Mouse (Mus musculus): ENCODE results near the gene Cxcr5. TPM values are rescaled to one million over a fixed set of nuclear protein-coding genes. Genes with fewer than 3 reads are reported as not detected.

The Cxcr5 gene
- total and polyA plus RNA-seq, 2 experiments from 2014 or later: not detected

- Histone ChIP-seq H3K4me3 (ENCODE audit: low read depth, low read length) (no peak overlapping the region), H3K27ac (ENCODE audit: low read depth) (no peak overlapping the region), H3K9ac (replicated peaks; ENCODE audit: low read depth, low read length) (no peak overlapping the region)
These were observed 37.9 kb upstream of the Cxcr5 start for GRCm38 (mm10) chr9:44599616-44600015.

GRCm38 (mm10) chr9:44598899-44599495, 37.3 kb upstream of the Cxcr5 start:
- no peaks in the 10 kb centered on the region for H3K36me3 ChIP-seq (replicated peaks; ENCODE audit: control insufficient read depth, insufficient read depth, low read length)
- 0 out of 2 replicates have a peak overlapping the region, but pooled peaks have one; percentile 15 for H3K4me3 ChIP-seq (ENCODE audit: low read depth, low read length)
- DNase-seq (ENCODE audit: low spot score) (peak; percentile 28), ATAC-seq (ENCODE audit: insufficient read depth, low read depth) (no peak)
- H3K27me3 ChIP-seq (ENCODE audit: control insufficient read depth, insufficient read depth, low read length): no peaks in the 10 kb centered on the region
- H3K4me2 ChIP-seq (ENCODE audit: low read depth, low read length): peak overlapping the region; percentile 54
- H3K9ac ChIP-seq (replicated peaks; ENCODE audit: low read depth, low read length): 0 out of 2 replicates have a peak overlapping the region, but pooled peaks have one; percentile 7
- H3K27ac ChIP-seq (ENCODE audit: low read depth): no peak overlapping the region
- H3K9me3 ChIP-seq (replicated peaks; ENCODE audit: control insufficient read depth, low read length): no peaks in the 10 kb centered on the region
- H3K4me1 ChIP-seq (ENCODE audit: control insufficient read depth, insufficient read depth): peaks cover 23% of the 10 kb centered on the region
- TF ChIP-seq EP300 (IDR thresholded peaks at IDR 0.05; ENCODE audit: low read depth): no peak
- TF ChIP-seq CTCF (IDR thresholded peaks at IDR 0.05; ENCODE audit: low read depth): no peak
- WGBS: 6% methylated on average over 18 of the region's 18 CpGs

More at GRCm38 (mm10) chr9:44599616-44600015, 37.9 kb upstream of the Cxcr5 start:
- DNase-seq (ENCODE audit: low spot score) (no peak), ATAC-seq (ENCODE audit: insufficient read depth, low read depth) (no peak)
- Histone ChIP-seq H3K4me1 (ENCODE audit: control insufficient read depth, insufficient read depth) (peaks cover 23% of the 10 kb centered on the region), H3K36me3 (replicated peaks; ENCODE audit: control insufficient read depth, insufficient read depth, low read length) (no peaks in the 10 kb centered on the region), H3K4me2 (ENCODE audit: low read depth, low read length) (peak overlapping the region; percentile 54), H3K27me3 (ENCODE audit: control insufficient read depth, insufficient read depth, low read length) (no peaks in the 10 kb centered on the region), H3K9me3 (replicated peaks; ENCODE audit: control insufficient read depth, low read length) (no peaks in the 10 kb centered on the region)
- 19% methylated on average over 5 of the region's 6 CpGs for WGBS
- no peak for TF ChIP-seq CTCF (IDR thresholded peaks at IDR 0.05; ENCODE audit: low read depth)
- TF ChIP-seq EP300 (IDR thresholded peaks at IDR 0.05; ENCODE audit: low read depth): no peak

GRCm38 (mm10) chr9:44597742-44598141, 36.1 kb upstream of the Cxcr5 start:
- Histone ChIP-seq H3K27ac (ENCODE audit: low read depth) (no peak overlapping the region), H3K9ac (replicated peaks; ENCODE audit: low read depth, low read length) (no peak overlapping the region), H3K9me3 (replicated peaks; ENCODE audit: control insufficient read depth, low read length) (no peaks in the 10 kb centered on the region), H3K4me3 (ENCODE audit: low read depth, low read length) (no peak overlapping the region), H3K4me2 (ENCODE audit: low read depth, low read length) (no peak overlapping the region), H3K36me3 (replicated peaks; ENCODE audit: control insufficient read depth, insufficient read depth, low read length) (no peaks in the 10 kb centered on the region), H3K4me1 (ENCODE audit: control insufficient read depth, insufficient read depth) (peaks cover 18% of the 10 kb centered on the region), H3K27me3 (ENCODE audit: control insufficient read depth, insufficient read depth, low read length) (no peaks in the 10 kb centered on the region)
- DNase-seq (ENCODE audit: low spot score): no peak
- no peak for TF ChIP-seq CTCF (IDR thresholded peaks at IDR 0.05; ENCODE audit: low read depth)
- no peak for TF ChIP-seq EP300 (IDR thresholded peaks at IDR 0.05; ENCODE audit: low read depth)
- ATAC-seq (ENCODE audit: insufficient read depth, low read depth): no peak
- WGBS: 89% methylated on average over 2 of the region's 2 CpGs

GRCm38 (mm10) chr9:44595537-44595930, 33.9 kb upstream of the Cxcr5 start:
- Histone ChIP-seq H3K27me3 (ENCODE audit: control insufficient read depth, insufficient read depth, low read length) (no peaks in the 10 kb centered on the region), H3K4me2 (ENCODE audit: low read depth, low read length) (no peak overlapping the region), H3K27ac (ENCODE audit: low read depth) (no peak overlapping the region), H3K4me1 (ENCODE audit: control insufficient read depth, insufficient read depth) (peaks cover 18% of the 10 kb centered on the region), H3K4me3 (ENCODE audit: low read depth, low read length) (no peak overlapping the region), H3K9ac (replicated peaks; ENCODE audit: low read depth, low read length) (no peak overlapping the region), H3K9me3 (replicated peaks; ENCODE audit: control insufficient read depth, low read length) (no peaks in the 10 kb centered on the region), H3K36me3 (replicated peaks; ENCODE audit: control insufficient read depth, insufficient read depth, low read length) (no peaks in the 10 kb centered on the region)
- ATAC-seq (ENCODE audit: insufficient read depth, low read depth) (no peak), DNase-seq (ENCODE audit: low spot score) (no peak)
- 77% methylated on average over 1 of the region's 1 CpGs for WGBS
- TF ChIP-seq CTCF (IDR thresholded peaks at IDR 0.05; ENCODE audit: low read depth) (no peak), EP300 (IDR thresholded peaks at IDR 0.05; ENCODE audit: low read depth) (no peak)

GRCm38 (mm10) chr9:44594901-44595536, 33.3 kb upstream of the Cxcr5 start:
- no peak overlapping the region for H3K4me3 ChIP-seq (ENCODE audit: low read depth, low read length)
- H3K36me3 ChIP-seq (replicated peaks; ENCODE audit: control insufficient read depth, insufficient read depth, low read length): no peaks in the 10 kb centered on the region
- 88% methylated on average over 9 of the region's 9 CpGs for WGBS
- no peaks in the 10 kb centered on the region for H3K27me3 ChIP-seq (ENCODE audit: control insufficient read depth, insufficient read depth, low read length)
- no peak for DNase-seq (ENCODE audit: low spot score)
- H3K4me2 ChIP-seq (ENCODE audit: low read depth, low read length): no peak overlapping the region
- H3K4me1 ChIP-seq (ENCODE audit: control insufficient read depth, insufficient read depth): peaks cover 18% of the 10 kb centered on the region
- H3K9ac ChIP-seq (replicated peaks; ENCODE audit: low read depth, low read length): no peak overlapping the region
- no peak for TF ChIP-seq EP300 (IDR thresholded peaks at IDR 0.05; ENCODE audit: low read depth)
- no peak for TF ChIP-seq CTCF (IDR thresholded peaks at IDR 0.05; ENCODE audit: low read depth)
- H3K9me3 ChIP-seq (replicated peaks; ENCODE audit: control insufficient read depth, low read length): no peaks in the 10 kb centered on the region
- no peak overlapping the region for H3K27ac ChIP-seq (ENCODE audit: low read depth)
- no peak for ATAC-seq (ENCODE audit: insufficient read depth, low read depth)

Data from heart, postnatal 0 days (tissue).